Mouse (Mus musculus) heart, adult 2 months (tissue): ENCODE measurements around the gene Rdh5. TPM values are rescaled to one million over a fixed set of nuclear protein-coding genes. Genes with fewer than 3 reads are reported as not detected.

ENCODE experiments used
- DNase-seq, 2 experiments: peaks; one replicate each; pipeline ENCODE4 v3.0.0; 2021
- H3K27ac ChIP-seq: fragments of 200-600 bp; 2 replicates; pipeline ENCODE4 v1.8.1; 2022
- H3K27me3 ChIP-seq: fragments of 200-500 bp; 2 replicates; pipeline ENCODE4 v1.6.1; 2012; ENCODE audit warnings: mild to moderate bottlenecking, low read length, inconsistent platforms, mixed read lengths; ENCODE audit not compliant: control insufficient read depth, insufficient read depth
- H3K36me3 ChIP-seq: fragments of 200-500 bp; 2 replicates; pipeline ENCODE4 v1.6.1; 2012; ENCODE audit warnings: low read length, inconsistent platforms; ENCODE audit not compliant: control insufficient read depth, insufficient read depth
- H3K4me1 ChIP-seq: fragments of 200-500 bp; 2 replicates; pipeline ENCODE4 v1.6.1; 2011; ENCODE audit warnings: low read length; ENCODE audit not compliant: control insufficient read depth, insufficient read depth
- H3K4me3 ChIP-seq: fragments of 200-600 bp; 2 replicates; pipeline ENCODE4 v1.8.1; 2022
- H3K79me2 ChIP-seq: fragments of 200-500 bp; replicated peaks from 2 replicates; pipeline ENCODE4 v1.6.1; 2012; ENCODE audit warnings: mild to moderate bottlenecking, inconsistent platforms, low read length, moderate library complexity, mixed read lengths; ENCODE audit not compliant: control insufficient read depth, insufficient read depth
- H3K9ac ChIP-seq: fragments of 200-500 bp; 2 replicates; pipeline ENCODE4 v1.6.1; 2012; ENCODE audit warnings: low read depth, mild to moderate bottlenecking, control low read depth, inconsistent platforms, low read length, mixed read lengths
- CTCF ChIP-seq: fragments of 200-600 bp; IDR thresholded peaks from 2 replicates; pipeline ENCODE4 v1.8.1; 2022; ENCODE audit warnings: antibody characterized with exemption, mild to moderate bottlenecking, moderate library complexity
- EP300 ChIP-seq: fragments of 200-500 bp; IDR thresholded peaks from 2 replicates; pipeline ENCODE4 v1.6.1; 2011; ENCODE audit warnings: low read depth, low read length, control low read depth; ENCODE audit not compliant: insufficient read depth
- POLR2A ChIP-seq: fragments of 200-500 bp; IDR thresholded peaks from 2 replicates; pipeline ENCODE4 v1.6.1; 2011; ENCODE audit warnings: mild to moderate bottlenecking, low read depth, low read length, control low read depth; ENCODE audit not compliant: insufficient read depth
- WGBS: fragments of 180-500 bp; shearing (Covaris S2); methylation state at CpG from one replicate; pipeline ENCODE4 v1.1.7; 2018; 5-methylcytosine and 5-hydroxymethylcytosine counted together
- intact Hi-C: fragments of 180-260 bp; cut with DNase I; formaldehyde crosslinking; loops from one replicate; pipeline ENCODE4 v1.15.1; 2025
- polyA plus RNA-seq: library from polyadenylated mRNA; depleted of rRNA; stranded (reverse); fragments of >200 nt; gene quantifications from 2 replicates; pipeline ENCODE4 v1.2.3, GENCODE M21; 2012
- total RNA-seq, 2 experiments: library from RNA; stranded (reverse); gene quantifications; 2 replicates each; pipeline ENCODE4 v1.2.3; 2021

Gene Rdh5
- total and polyA plus RNA-seq, 3 experiments: 5.2 to 19.4 (median 5.9) TPM

DNA sequence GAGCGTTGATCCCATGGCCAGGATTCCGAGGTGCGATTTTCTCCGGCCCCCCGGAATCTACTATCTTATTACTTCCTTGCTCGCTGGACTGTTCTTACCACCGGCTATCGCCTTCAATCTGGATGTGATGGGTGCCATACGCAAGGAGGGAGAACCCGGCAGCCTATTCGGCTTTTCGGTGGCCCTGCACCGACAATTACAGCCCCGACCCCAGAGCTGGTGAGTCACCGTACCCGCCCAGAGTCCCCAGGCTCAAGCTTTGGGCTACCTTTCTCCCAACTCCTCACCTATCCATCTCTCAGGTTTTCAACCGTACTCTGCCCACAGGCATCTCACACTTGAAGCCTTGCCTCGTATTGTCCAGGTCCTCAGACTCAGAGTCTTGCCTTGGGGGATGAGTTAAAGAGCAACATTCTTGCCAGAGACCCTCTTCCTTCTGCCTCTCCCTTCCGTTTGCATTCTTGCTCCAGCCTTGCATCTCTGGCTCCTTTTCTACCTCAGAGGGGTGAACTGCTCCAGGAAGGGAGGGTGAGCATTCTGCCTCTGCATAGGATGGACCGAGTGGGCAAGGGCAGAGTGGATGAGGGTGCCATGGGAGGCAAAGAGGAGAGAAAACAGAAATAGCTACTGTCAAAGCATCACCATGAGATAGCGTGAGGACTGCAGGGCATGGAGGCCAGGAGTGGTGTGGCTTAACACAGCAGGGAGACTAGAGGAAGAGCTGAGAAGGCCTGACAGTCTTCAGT is 11.5 kb upstream of the Rdh5 start:
- DNase-seq: peak in 1 of 2 experiments; percentile 32
- TF ChIP-seq EP300: no peak
- no peak for TF ChIP-seq CTCF

DNA sequence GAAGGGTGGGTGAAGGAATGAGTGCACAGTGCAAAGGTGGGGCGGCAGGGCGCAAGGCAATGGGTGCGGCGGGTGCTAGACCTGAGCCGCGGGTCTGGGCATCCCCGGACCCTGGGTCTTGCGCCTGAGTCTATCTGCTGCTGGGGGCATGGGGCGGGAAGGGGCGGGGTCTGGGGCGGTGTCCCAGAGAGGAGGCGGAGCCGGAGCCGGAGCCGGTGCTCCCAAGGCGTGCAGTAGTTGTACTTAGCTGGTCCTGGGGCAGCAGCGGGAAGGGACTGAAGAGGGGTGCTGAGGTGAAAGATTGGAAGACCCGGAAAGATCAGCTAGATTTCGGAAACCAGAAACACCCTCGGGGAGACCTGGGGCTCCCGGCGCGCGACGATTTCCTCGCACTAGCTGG is 10.9 kb upstream of the Rdh5 start, which contains the start of gene Itga7:
Gene Itga7 (plus strand): TSS at position 245 of the 400 bp plus-strand sequence.
- Histone ChIP-seq H3K4me3 (peak within 1 kb of the TSS; percentile 62), H3K27me3 (no peaks in the 10 kb centered on the region), H3K9ac (peak within 1 kb of the TSS; percentile 68), H3K4me1 (peaks cover 8% of the 10 kb centered on the region), H3K27ac (peak within 1 kb of the TSS; percentile 89), H3K36me3 (no peaks in the 10 kb centered on the region), H3K79me2 (no peaks in the 10 kb centered on the region)
- 2% methylated on average over 26 of the region's 26 CpGs for WGBS
- no peak for TF ChIP-seq CTCF
- peak; percentile 76 for TF ChIP-seq POLR2A
- intact Hi-C loops: no loop called here
- peak; percentile 68 to 70 for DNase-seq

More for the DNA sequence above, 11.5 kb upstream of the Rdh5 start:
- WGBS: 3% methylated on average over 21 of the region's 21 CpGs
- intact Hi-C loops: no loop called here
- H3K79me2 ChIP-seq: no peaks in the 10 kb centered on the region
- H3K4me1 ChIP-seq: peaks cover 8% of the 10 kb centered on the region
- no peaks in the 10 kb centered on the region for H3K27me3 ChIP-seq
- H3K36me3 ChIP-seq: no peaks in the 10 kb centered on the region
- H3K4me3 ChIP-seq: peak overlapping the region; percentile 62
- H3K9ac ChIP-seq: peak overlapping the region; percentile 19
- H3K27ac ChIP-seq: peak overlapping the region; percentile 83

DNA sequence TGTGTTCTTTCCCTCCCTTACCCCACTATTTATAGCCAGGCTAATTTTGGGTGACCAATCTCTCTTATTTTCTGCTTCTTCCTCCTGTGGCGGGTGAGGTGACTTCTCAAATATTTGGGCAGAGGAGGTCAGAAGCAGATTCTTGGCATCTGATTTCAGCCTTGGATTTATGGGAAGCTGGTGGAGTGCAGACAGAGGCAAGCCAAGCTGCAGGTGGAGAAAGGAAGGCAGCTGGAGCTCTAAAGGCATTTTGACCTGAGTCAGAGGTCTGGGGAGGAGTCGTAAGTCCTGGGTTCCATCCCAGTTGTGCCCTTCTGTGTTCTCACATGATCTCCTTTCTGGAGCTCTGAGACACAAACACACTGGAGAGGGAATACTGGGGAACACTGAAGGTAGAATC is 8.8 kb upstream of the Rdh5 start:
- WGBS: 34% methylated on average over 2 of the region's 2 CpGs
- Histone ChIP-seq H3K9ac (no peak overlapping the region), H3K27me3 (no peaks in the 10 kb centered on the region), H3K36me3 (no peaks in the 10 kb centered on the region), H3K79me2 (no peaks in the 10 kb centered on the region), H3K27ac (peak overlapping the region; percentile 89), H3K4me1 (peaks cover 10% of the 10 kb centered on the region), H3K4me3 (no peak overlapping the region)
- intact Hi-C loops: no loop called here
- TF ChIP-seq POLR2A: 0 out of 2 replicates have a peak, but pooled peaks have one; percentile 11
- no peak for TF ChIP-seq EP300
- peak; percentile 36 to 55 for DNase-seq

DNA sequence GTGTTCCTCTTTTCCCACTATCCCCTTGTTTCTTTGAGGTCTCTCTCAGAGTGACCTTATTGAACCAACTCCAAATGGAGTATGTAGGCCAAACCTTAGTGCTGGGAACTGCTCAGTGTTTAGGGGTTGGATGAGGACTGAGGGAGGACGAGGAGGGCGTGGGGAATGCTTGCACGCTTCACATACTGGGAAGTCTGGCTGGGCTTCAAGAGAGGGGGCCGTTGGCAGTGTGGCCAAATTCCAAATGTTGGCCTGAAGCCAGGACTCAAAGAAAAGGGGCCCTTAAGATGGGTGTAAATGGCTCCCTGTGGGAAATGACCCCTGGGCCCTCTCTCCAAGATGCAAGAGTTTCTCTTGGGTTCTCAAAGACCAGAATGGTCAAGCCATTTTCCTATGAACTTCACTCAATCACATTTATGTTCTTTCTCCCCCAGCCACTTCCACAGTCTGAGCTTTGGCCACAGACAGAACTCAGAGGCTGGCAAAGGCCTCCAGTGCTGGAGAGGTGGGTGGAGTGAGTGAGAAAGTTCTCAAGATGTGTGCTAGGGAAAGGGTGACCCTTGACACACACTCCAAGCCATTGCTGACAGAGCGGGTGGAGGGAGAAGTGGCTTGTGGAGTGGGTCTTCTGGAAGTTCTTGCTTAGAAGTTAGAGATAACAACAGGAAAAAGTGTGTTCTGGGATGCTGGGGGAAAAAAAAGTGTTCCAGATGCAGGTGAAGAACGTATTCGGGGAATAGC is 7.1 kb upstream of the Rdh5 start:
- H3K79me2 ChIP-seq: no peaks in the 10 kb centered on the region
- WGBS: 51% methylated on average over 7 of the region's 7 CpGs
- peak overlapping the region; percentile 27 for H3K27ac ChIP-seq
- no peak overlapping the region for H3K4me3 ChIP-seq
- H3K27me3 ChIP-seq: no peaks in the 10 kb centered on the region
- H3K4me1 ChIP-seq: peaks cover 9% of the 10 kb centered on the region
- intact Hi-C loops: no loop called here
- DNase-seq: no peak
- H3K36me3 ChIP-seq: no peaks in the 10 kb centered on the region
- TF ChIP-seq CTCF: no peak
- TF ChIP-seq POLR2A: no peak
- TF ChIP-seq EP300: no peak
- no peak overlapping the region for H3K9ac ChIP-seq

DNA sequence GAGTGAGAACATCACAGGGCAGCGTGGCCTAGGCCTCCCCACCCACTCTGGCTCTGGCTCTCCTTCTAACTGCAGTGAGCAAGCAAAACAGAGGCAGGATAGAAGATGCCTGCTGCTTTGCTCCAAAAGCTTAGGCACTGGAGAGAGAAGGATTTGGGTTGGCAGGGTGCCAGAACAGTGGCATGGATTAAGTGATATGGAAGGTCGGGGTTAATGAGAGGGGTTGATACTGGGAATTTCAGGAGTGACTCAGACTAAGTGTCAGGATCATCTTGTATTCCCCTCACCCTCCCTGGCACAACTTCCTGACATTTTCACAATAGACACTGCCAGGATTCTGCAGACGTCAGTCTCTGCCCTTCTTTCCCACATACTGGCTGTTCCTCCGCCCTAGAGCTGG is 5.7 kb upstream of the Rdh5 start:
- 37% methylated on average over 4 of the region's 4 CpGs for WGBS
- TF ChIP-seq EP300 (no peak), POLR2A (no peak), CTCF (no peak)
- no peaks in the 10 kb centered on the region for H3K36me3 ChIP-seq
- H3K4me1 ChIP-seq: peaks cover 12% of the 10 kb centered on the region
- no peak overlapping the region for H3K4me3 ChIP-seq
- intact Hi-C loops: no loop called here
- no peaks in the 10 kb centered on the region for H3K79me2 ChIP-seq
- DNase-seq: no peak
- H3K27ac ChIP-seq: peak overlapping the region; percentile 23; the same call in 1 of the 2 replicates
- no peaks in the 10 kb centered on the region for H3K27me3 ChIP-seq
- no peak overlapping the region for H3K9ac ChIP-seq

DNA sequence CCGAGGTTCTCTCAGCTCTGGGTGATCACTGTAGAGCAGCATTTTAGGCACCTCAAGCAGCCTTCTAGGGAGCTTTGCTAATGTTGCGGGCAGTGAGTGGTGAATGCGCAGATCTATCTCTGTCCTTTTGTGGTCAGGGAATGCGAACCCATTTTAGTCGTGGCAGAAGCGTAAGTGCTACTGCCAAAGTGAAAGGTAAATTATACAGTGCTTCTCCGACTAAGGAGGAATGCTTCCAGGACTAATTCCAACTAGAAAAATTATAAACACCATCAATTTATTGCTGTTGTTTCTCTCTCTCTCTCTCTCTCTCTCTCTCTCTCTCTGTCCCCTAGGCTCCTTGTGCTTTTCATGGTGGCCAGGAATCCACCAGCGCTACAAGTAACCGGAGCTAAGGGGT is 1.2 kb upstream of the Rdh5 start, which contains the start of gene Bloc1s1:
Gene Bloc1s1 (minus strand): TSS at position 101 of the 400 bp plus-strand sequence.
- Histone ChIP-seq H3K27me3 (no peaks in the 10 kb centered on the region), H3K4me3 (peak within 1 kb of the TSS; percentile 95), H3K9ac (peak within 1 kb of the TSS; percentile 90), H3K4me1 (peaks cover 17% of the 10 kb centered on the region), H3K79me2 (no peaks in the 10 kb centered on the region), H3K36me3 (no peaks in the 10 kb centered on the region), H3K27ac (peak within 1 kb of the TSS; percentile 98)
- no peak for DNase-seq
- TF ChIP-seq EP300: no peak
- no peak for TF ChIP-seq POLR2A
- TF ChIP-seq CTCF: no peak
- intact Hi-C loops: no loop called here
- 41% methylated on average over 9 of the region's 9 CpGs for WGBS
